Mouse (Mus musculus) spleen, postnatal 36 days (tissue): ENCODE measurements at regions not wholly inside any gene's neighbourhood (a gene's known extent, or its start where the extent isn't known, plus 50 kb on each side); places are given as distances from the start of the nearest gene placed in this dataset.

Source experiments
- DNase-seq, 2 experiments: peaks; one replicate each; pipeline ENCODE4 v3.0.0; 2022; ENCODE audit warnings: low spot score in 2 of 2, mixed read lengths in 1 of 2

DNA sequence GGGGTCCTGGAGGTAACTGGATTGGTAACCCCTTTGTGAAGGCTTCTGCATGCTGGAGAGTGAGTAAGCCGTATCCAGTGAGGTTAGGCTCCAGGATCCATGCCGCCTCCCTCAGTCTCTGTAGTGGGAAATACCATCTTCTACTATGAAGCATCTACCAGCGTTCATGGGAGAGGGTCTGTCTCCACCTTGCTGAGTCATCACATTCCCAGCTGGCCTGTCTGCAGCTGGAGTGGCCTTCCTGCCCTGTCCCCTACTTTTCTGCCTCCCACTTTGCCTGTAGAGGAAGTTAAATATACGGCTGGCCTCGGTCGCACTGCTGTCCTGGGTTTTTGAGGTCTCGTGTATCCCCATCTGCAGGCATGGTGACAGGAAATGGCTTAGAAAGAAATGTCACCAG is 78.0 kb upstream of the Sec14l1 start:
- DNase-seq: no peak

DNA sequence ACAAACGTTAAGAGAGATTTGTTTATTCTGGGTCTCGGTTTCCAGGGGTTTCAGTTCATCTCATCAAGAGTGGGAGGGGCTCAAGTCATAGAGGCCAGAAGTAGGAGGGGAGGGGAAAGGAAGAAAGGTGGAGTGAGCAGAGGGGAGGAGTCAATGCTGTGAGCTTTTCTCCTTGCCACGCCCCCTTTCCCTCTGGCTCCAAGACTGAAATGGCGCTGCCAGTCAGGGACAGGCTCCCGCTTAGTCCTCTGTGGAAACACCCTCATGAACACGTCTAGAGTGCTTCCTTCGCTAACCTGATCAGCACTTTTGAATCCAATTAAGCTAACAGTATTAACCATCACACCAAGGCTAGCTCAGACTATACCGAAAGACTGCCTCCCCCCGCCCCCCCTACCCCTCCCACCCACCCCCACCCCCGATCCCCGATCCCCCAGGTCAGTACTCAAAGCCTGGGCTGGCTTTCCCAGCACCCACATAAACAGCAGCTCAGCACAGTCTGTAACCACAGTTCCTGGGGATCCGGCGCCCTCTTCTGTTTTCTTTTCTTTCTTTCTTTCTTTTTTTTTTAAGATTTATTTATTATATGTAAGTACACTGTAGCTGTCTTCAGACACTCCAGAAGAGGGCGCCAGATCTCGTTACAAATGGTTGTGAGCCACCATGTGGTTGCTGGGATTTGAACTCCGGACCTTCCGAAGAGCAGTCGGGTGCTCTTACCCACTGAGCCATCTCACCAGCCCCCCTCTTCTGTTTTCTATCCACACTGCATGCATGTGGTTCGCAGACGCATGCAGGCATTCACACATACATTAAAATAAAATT is 76.5 kb upstream of the Sec14l1 start:
- DNase-seq: no peak

DNA sequence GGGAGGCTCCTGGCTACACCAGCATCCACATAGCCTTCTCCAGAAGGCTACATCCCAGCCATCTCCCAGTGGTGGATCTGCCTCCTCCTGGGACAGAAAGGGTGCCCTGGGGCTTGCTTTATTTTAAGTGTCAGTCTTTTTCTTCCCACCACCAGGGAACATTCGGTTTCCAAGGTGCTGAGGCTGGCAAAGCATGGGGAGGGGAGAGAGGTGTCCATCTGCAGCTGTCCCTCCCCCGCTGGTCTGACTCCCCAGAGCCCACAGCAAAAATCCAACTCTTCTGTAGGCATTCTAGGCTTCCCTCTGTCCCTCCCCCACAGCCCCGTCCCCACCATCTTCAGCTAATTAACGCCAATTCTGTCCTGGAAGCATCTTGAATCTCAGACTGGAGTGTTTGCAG is 74.1 kb upstream of the Sec14l1 start:
- no peak for DNase-seq

DNA sequence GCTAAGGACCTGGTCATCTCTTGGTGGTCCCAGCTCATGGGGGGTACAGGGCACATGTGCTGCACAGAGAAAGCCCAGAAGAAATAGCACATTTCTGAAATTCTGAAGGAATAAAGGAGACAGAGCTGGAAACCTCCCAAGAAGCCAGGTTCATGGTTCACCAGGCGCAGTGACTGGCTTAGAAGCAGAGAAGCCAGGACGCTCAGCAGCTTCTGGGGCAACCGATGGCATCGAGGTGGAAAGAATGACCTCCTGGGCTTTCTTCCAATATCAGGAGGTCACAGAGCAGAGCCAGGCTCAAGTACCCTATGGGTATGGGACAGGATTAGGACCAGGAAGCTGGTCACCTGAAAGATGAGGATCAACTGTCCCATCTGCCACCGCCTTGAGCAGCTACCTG is 72.6 kb upstream of the Sec14l1 start:
- DNase-seq: no peak

DNA sequence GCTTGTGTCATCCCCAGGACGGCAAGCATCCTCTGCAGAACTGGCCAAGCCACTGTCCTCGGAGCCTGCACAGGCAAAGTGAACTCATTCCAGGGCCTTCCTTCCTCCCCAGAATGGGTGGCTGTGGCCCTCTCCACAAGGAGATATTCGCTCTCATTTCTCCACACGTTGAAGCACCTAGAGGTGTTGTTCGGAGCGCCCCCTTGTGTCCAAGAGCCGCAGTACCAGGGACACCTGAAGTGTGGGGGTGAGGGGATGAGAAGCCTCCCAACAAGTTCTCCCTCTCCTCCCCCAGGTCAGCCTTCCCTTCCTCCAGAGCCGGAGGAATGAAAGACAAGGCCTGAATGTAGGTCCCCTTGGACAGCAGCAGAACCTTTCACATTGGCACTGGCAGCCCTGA is 71.4 kb upstream of the Sec14l1 start:
- peak; percentile 20 to 41 for DNase-seq

DNA sequence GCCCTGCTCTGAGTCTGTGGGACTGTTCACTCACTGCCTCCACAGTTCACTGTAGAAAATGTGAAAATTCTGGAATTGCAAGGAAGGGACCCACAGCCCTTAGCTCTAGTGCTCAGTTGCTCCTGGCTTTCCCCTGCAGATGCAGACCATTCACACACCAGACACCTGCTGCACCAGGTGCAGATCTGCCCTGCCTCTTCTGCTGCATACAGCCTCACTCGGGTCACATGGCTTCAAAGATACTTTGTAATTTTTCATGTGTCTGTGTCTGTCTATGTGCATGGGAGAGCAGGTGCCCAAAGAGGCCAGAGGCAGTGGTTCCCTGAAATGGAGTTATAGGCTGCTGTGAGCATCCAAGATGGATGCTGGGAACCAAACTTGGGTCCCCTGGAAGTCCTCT is 70.2 kb upstream of the Sec14l1 start:
- no peak for DNase-seq

DNA sequence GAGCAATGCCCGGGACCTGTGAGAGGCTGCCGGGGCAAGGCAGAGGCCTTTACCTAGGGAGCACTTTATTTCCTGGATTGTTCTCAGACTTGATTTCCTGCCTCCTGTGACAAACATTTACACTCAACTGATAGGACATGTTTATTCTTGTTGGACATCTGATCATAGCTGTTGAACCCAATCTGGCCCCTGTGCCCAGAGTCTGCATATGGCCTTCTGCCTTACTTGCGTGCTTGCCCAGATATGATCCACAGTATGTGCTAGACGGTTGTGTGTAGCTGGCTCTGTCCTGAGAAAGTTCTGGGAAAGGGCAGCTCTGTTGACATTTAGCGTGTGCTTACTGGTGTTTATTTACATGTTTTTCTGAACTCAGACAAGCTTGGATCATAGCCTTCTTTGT is 68.3 kb upstream of the Sec14l1 start:
- DNase-seq: no peak

DNA sequence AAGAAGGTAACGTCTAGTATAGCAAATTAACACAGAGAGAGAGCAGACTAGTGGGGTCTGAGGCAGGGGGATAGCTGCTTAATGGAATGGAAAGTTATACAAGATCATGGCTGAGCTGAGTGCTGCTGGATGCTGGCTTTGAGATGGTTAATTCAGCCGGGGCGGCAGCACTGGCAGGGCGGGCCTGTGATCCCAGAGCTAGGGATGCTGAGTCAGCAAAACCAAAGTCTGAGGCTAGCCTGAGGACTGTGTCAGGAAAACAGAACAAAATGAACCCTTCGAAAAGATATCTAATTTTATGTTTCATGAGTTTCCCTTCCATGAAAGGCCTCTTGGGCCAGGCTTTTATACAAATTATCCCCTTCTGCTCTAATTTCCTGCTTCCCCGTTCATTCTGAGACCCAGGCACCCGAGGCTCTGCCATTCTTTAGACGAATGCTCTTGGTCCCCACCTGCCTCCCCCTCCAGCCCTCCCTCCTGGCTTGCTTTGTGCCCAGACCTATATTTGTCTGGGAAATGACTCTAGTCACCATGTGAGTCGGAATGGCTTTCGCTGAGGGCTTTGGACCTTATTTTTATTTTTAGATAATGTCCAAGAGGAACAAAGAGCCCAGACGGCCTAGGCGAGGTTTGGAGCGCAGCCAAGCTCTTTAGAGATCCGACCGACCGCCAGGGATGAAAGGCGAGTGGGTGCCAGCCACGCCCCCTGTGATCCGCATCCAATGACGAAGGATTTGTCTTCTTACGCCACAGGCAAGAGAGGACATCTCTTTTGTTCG is 67.6 kb upstream of the Sec14l1 start:
- DNase-seq: no peak

DNA sequence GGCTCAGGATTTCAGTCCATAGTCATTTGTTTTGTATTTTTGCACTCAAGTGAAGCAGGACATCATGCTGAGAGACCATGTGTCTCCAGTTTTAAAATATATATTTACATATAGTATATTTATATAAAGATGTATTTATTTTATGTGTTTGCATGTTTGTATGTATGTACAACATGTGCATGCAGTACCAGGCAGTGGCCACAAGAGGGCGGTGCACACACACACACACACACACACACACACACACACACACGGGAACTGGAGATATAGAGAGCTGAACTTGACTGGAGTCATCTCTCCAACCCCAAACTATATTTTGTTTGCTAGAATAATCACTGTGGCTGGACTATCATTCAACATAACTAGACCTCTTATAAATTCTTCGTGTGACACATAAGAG is 66.1 kb upstream of the Sec14l1 start:
- no peak for DNase-seq

DNA sequence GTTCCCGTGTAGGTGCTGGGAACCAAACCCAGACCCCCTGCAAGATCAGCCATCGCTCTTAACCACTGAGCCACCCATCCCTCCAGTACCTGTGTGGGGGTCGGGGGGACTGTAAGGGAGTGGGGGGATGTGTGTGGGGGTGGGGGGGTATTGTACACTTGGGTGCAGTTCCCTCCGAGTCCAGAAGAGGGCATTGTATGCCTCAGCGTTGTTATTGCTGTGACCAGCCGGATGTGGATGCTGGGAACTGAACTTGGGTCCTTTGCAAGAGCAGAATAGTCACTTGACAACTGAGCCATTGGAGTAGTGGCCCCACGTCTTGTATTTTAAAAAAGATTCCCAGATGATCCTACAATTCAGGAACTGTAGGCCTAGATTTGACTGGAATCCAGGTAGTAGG is 64.2 kb upstream of the Sec14l1 start:
- no peak for DNase-seq

DNA sequence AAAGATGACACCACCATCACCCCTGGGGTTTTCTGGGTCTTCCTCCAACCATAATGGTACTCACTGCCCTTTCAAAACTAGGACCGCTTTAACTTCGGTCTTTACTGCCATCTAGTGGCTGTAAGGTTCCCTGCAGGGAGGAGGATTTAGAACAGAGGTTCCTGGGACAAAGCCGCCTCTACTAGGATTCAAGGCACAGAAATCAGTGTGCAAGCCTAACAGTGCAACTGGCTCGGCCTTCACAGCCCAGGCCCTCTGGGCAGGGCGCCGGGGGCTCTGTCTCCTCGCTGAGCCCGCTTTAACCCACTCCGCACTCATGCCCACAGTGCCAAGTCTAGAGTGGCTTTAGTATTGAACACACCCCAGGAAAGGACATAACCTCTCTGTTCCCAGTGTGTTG is 58.0 kb upstream of the Sec14l1 start:
- peak; percentile 17 to 35 for DNase-seq

DNA sequence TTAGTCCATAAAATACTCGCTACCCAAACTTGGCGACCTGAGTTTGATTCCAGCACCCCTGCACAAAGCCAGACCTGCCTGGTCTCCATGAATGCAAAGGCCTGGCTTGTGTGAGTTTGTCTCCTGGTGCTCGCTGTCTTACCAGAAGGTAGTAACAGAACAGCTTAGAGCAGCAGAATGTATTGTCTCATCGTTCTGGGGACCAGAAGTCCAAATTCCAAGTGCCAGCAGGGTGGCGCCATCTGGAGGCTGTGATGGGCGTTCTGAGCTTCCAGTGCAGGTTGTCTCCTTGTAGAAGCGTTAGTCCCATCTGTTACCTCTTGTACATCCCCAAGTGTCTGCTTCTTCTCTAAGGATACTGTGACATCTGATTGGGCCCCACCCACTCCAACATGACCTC is 57.5 kb upstream of the Sec14l1 start:
- DNase-seq: no peak

DNA sequence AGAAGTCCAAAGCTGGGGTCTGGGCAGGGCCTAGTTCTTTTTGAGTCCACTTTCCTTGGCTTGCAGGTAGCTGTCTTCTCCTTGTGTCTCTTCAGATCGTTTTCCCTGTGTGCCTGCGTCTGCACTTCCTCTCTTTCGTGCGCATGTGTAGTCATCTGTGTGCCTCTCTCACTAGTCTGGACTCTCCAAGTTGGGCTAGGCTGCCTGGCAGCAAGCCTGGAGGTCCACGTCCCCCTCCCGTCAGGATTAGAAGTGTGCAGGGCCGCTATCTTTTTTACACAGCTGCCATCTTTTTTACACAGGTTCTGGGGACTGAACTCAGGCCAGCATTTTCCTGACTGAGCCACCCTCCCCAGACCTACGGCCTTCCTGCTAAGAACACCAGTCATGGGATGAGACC is 55.8 kb upstream of the Sec14l1 start:
- no peak for DNase-seq

DNA sequence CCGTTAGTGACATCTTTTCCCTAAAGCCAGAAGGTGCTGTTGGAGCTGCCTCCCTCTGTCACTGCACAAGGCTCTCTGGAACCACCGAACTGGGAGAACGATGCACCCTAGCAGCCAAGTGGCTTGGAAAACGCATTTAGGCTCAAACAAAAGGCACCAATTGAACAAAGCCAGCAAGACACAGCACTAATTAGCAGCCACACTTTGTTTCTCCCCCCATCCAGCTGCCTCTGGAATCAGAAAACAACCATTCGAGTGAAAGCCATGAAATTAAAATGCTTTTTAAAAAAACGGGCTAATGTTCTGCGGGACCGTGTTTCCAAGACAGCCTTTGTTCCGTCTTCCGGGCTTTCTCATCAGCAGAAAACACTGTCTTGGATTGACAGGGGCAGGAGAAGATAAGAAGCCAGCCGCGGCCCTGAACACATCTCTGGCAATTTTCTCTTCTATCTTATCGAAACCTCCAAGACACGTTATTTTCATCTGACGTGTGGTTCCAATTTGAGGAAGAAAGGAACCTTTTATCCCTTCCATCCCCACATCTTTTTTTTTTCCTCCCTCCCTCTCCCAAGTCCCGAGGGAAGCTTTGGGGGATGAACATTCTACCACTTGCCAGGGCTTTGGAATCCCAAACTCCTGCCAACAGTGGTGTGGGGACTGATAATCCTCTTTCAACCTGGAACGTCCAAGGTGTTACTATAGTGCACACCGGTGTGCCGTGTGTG is 54.8 kb upstream of the Sec14l1 start:
- no peak for DNase-seq

DNA sequence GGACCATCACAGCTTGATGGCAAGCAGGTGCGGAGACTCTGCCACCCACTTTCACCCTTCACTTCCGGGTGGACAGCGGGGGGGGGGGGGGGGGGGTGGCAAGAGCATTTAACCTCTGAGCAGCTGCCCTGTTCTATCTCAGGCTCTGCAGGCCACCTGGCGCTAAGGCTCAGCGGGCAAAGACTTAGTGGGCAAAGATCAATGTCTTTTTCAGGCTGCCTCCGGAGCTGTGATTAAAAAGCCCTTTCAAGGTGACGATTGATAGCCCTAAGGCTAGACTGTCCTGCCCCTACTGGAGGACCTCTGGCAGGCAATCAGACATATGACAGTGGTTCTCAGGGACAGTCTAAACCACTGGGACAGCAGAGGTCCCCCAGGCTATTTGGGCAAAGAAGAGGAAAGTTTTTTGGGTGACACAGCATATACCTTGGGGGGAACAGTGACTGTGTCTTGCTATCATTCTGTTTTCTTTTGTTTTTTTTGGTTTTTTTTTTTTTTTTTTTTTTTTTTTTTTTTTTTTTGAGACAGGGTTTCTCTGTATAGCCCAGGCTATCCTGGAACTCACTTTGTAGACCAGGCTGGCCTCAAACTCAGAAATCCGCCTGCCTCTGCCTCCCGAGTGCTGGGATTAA is 54.1 kb upstream of the Sec14l1 start:
- DNase-seq: no peak

DNA sequence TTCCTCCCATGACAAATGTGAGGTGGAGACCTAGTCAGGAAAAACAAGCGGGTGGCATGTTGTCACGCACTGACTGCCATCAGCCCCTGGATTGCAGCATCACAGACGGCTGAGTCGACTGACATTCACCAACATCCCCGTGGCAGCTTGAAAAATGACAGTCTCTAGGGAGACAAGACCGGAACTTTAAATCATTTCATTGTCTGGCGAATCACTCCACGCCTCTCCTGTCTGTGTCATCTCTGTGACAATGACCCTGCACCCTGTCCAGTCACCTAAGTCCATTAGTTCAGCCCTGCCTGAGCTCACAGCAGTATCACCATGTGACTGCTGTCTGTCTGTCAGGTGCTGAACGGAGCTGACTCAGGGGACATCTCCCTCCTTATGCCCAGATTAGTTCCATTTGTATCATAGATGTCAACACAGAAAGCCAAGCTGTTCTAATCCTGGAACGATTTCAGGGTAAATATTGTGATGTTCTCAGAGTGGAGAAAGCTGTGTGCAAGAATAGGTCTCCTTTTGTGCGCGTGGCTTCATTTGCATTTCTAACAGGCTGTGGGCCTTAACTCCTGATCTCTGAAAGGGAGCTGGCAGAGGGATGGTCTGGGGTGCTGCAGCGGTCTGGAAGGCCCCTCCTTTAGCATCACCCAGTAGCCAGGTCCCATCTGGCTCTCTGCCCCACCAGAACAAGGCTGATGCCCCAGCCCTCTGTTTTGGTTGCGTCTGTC is 52.0 kb upstream of the Sec14l1 start:
- DNase-seq: no peak
